Mouse (Mus musculus) embryo, embryonic 11 days (tissue): Measurements from ENCODE around the gene 2210011C24Rik.
"Not testable (repeated sequence)": the region's sequence is repeated elsewhere in the genome, so short reads cannot be mapped to it uniquely, and the experiment has no call there.

Experiments used
- DNase-seq: peaks from one replicate; pipeline ENCODE4 v3.0.0-alpha.2; 2015

The 2210011C24Rik gene

DNA sequence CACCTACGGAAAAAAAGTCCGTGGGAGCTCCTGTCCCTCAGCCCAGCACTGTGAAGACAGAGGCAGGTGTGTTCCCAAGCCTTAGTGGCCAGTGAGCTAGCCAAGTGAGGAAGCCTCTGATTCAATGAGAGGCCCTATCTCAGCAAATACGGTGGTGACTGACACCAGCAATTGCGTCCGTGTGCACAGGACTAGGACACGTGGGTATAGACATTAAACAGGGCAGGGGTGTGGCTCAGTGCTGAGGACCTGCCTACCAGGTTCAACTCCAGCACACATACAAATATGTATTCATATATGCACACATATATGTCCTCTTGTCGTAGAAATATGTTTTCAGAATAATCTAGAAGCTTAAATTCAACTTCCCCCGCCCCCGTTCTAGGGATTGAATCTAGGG lies 7.8 kb upstream of the 2210011C24Rik start:
- no peak for DNase-seq

DNA sequence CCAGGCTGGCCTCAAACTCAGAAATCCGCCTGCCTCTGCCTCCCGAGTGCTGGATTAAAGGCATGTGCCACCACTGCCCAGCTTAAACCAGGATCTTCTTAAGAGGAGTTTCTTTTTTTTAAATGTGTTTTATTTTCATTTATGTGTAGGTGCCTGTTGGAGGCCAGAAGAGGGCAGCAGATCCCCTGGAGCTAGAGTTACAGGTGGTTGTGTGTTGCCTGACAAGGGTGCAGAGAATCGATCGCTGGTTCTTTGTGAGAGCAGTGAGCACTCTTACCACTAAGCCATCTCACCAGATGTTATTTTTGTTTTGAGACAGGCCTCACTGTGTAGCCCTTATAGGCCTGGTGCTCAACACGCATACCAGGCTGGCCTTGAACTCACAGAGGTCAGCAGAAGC lies 3.9 kb upstream of the 2210011C24Rik start:
- no peak for DNase-seq

DNA sequence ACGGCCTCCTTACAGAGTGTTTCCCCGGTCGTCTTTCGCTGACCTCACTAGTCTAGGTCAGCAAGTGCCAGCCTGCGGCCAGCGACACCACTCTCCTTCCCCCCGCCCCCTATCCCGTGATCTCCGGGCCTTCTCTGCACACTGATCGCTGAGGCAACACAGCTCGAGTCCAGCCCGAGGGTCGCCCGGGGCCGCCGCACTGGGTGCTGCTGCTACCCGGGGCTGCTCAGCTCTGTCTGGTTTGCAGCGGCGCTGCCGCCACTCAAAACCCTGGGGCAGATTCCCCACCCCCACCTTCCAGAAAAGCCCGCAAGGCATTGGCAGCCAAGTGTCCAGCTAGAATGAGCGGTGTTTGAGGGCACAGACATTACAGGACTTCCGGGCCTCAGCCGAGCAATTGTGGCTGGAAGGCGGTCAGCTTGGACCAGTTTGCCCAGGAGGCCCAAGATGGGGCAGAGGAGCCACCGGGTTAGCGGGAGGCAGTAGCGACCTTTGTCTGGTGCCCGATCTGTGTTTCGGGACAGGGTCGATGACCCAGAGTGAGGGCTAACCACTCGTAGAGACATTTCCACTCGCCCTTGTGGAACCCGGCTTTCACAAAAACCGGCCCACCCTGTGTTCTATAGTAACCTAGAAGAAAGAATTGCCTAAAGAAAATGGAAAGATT lies 661 bp upstream of the 2210011C24Rik start:
- peak; percentile 55 for DNase-seq

DNA sequence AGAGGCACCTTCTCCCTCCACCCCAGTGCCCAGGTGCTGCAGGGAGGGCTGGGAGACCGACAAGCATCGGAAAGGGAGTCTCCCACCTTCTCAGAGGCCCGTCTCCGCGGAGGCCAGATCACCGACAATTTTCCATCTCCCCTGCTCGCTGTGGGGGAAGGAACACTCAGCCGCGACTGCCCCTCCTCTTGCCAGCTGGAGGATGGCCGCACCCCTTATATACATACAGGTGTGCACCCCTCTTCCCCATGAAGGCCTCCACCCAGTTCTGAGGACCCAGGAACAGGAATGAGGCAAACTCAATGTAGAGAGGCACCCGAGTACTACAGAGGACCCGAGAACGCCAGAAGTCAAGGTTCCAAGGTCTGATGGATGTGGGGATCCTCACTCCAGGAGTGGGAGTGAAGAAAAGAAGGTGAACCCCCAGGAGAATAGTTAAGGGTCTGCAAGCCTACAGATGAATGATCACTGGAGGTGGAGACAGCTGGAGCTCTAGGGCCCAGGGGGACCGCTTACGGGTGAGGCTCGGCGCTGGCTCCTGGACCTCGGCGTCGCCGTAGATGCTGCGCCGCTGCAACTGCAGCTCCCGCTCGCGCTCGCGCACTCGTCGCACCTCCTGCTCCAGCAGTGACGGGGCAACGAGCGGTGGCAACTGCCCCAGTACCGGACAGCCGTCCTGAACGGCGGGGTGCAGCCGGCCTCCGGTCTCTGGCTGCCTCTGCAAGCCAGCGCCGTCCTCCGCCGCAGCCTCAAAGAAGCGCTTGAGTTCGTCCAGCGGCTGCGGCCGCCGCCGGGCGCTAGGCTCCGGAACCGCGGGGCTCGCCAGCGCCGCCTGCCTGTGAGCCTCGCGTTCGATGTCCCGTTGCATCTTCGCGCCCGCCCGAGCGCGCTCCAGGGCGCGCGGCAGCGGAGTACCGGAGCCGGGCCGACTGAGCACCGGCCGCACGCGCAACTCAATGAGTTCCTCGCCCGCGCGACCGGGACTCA lies 1.1 kb downstream of the 2210011C24Rik start:
- DNase-seq, result peak; percentile 90

DNA sequence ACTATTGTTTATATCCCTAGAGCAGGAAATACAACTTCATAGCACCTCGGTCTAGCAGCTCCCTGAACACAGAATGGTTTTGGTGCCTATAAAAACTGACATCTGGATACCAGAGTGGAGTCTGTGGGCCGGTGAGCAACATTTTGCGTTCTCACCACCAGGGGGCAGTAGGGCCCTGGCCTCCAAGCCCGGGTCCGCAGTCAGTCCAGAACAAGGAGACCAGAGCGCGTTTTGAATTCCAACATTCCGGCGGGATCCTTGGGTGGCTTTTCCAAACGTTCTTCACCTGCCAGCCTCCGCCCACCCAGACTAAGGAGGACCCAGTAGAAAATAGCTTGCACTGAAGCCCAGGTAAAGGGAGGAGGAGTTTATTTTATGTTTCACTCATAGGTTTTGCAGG lies 2.1 kb downstream of the 2210011C24Rik start:
- DNase-seq, result peak; percentile 91

DNA sequence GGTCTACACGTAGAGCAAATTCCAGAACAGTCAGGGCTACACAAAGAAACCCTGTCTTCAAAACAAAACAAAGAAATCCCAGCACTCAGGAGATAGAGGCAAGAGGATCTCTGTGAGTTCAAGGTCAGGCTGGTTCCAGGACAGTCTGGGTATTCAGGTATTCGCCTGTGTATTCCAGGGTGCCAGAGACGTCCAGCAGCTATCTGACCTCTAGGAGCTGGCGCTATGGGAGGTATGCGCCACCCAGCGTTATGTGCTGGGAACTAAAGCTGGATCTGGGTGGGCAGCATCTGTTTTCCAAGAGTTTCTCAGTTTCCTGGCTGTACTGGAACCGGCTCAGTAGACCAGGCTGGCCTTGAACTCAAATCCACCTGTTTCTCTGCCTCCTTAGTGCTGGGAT lies 3.6 kb downstream of the 2210011C24Rik start:
- peak; percentile 57 for DNase-seq

DNA sequence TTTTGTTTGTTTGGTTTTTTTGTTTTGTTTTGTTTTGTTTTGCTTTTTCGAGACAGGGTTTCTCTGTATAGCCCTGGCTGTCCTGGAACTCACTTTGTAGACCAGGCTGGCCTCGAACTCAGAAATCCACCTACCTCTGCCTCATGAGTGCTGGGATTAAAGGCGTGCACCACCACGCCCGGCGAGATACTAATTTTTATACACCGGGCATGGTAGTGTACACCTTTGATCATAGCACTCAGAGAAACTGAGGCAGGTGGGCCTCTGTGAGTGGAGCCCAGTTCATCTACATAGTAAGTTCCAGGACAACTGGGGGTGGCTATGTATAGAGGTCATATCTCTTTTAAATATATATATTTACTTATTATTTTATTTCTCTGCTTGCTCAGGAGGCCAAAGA lies 6.5 kb downstream of the 2210011C24Rik start:
- DNase-seq, result not testable (repeated sequence)

DNA sequence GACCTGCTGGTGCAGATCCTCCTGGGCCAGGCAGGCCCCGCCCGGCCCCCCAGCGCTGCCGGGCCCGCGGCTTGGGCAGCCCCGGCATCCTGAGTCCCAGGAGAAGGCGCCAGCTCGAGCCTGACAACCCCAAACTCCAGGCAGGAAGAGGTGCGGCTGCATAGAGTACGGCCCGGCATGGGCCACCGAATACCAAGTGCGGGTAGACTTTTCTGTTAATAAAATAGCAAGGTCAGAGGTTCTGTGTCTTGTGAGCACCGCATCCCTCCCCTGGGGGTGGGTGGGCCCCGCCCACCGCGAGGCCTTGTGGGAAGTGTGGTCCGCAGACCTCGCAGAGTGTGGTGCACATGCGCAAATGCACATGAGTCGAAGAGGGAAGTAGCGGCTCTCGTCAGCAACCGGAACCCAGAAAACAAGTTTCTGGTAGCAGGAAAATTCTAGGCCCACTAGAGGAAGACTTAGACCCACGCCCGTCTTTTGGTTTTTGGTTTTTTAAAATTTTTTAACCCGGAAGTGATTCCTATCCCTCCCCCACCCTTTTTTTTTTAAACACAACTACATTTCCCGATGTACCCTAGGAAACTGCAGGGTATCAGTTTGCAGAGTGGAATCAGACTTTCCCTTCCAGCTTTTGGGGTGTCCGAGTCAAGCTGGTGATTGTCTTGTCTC lies 7.3 kb downstream of the 2210011C24Rik start:
- DNase-seq, result peak; percentile 97

DNA sequence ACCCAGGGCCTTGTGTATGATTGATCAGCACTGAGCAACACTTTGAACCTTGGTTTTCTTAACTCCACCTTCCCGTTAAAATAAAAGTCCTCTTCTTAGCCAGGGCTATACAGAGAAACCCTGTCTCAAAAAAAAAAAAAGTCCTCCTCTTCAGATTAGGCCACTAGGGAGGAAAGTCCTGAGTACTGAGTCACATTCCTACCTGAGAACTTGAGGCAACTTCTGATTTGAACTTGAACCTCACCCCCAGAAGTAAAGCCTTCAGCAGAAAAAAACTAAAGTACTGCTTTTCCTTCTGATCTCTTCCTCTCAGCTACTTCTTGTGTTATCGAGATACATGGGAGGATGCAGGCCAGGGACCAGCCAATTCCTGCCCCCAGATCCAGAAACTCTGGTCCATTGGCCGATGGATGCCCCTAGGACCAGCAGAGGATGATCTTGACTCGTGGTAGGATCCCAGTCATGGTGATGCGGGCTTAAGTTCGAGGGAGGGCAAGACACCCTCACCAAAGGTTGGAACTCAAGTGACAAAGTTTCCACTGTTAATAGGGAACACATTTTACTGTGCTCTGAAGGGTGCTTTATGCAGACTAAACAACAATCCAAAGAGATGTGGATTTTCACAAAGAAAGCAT lies 8.2 kb downstream of the 2210011C24Rik start:
- DNase-seq, result no peak

DNA sequence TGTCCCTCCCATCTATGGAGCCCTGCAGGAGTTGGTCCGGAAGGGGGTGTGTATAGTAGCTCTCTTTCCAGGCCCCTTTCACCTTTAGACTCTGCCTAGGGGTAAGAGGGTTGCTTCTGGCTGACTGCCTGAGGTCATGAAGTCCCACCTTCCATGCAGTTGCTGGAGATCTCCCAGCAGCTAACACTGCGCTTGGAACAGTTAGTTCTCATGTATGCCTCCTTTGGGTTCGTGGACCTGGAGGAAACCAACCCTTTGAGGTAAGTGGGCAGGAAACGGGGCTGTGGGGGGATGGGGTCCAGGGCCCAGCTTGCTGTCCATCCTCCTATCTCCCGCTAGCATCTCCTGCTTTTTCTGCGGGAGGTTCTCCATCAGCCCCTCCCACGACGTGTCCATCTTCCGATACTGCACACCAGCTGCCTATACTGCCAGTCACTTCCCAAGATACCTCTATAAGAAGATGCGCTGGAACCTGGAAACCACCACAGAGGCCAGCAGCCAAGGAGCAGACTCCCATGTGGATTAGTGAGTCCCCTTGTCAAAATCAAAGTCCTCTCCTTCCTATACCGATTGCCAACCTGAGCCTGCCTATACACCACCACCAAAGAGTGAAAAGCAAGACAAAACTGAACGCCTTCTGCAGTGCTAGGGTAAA lies 8.9 kb downstream of the 2210011C24Rik start:
- no peak for DNase-seq

DNA sequence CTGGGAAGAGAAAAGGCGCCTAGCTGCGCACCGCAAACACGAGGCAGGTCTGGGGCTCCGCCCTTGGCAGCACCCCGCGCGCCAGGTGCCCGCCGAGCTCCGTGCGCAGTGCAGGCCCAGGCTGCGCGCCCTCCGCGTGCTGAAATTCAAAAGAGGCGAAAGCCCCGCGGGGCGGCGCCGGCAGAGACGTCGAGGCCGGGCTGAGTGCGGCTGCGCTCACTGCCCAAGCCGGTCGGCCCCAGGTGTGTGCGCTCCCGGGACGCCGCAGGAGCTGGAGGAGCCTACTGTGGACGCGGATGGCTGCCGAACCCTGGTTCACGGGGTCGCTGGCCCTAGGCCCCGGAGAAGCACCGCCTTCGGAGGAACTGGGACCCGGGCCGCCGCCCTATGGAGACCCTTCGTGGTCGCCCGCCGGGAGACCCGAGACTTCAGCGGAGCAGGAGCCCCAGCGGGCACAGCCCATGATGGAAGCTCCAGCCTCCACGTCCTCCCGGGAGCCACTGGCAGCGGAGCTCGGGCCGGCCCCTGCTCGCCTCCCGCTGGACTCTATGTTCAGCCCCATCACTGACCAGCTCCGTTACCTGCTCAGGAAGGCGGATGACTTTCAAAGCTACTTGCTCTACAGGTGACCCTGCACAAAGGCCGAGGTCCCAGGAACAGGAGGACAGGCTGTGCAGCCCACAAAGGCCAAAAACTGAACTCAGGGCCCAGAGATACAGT lies 10.5 kb downstream of the 2210011C24Rik start, which contains the start of gene 1700067K01Rik:
Gene 1700067K01Rik (plus strand): TSS at position 222 of the 720 bp plus-strand sequence.
- DNase-seq, result no peak

DNA sequence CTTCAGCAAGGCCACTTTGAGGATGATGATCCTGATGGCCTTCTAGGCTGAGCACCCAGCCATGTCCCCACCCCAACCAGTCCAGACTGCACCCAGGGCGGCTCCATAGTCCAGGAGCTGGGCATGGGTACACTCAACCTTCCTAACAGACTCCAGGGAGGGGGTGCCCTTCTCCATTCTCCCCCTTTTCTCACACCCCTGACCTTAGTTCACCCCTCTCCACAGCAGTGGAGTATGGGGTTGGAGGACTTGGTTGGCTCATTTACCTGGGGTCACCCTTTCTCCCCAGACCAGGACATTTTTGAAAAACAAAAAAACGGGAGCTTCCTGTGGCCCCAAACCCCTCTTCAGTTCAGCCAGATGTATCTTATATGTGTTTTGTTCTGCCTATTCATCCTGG lies 12.1 kb downstream of the 2210011C24Rik start:
- no peak for DNase-seq

DNA sequence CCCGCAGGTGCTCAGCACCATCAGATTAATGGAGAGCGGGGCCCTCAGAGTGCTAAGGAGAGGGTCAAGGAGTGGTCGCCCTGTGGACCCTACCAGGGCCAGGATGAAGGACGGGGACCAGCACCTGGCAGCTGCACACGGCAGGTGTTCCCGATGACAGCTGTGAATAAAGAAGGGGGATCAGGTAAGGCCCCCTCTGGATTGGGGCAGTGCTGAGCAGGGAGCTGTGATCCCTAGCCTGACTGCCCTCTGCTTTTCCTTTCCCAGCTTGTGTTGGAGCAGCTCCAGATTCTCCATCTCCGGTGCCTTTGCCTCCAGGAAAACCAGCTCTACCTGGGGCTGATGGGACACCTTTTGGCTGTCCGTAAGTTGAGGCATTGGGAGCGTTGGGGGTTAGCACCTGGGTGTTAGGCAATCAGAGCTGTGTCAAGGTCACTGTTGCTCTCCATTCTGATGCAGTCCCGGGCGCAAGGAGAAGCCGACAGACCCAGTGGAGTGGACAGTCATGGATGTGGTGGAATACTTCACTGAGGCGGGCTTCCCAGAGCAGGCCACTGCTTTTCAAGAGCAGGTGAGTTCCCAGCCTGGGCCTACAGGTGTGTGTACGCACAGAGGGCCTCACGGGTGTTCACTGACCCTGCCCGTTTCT lies 12.8 kb downstream of the 2210011C24Rik start:
- no peak for DNase-seq

DNA sequence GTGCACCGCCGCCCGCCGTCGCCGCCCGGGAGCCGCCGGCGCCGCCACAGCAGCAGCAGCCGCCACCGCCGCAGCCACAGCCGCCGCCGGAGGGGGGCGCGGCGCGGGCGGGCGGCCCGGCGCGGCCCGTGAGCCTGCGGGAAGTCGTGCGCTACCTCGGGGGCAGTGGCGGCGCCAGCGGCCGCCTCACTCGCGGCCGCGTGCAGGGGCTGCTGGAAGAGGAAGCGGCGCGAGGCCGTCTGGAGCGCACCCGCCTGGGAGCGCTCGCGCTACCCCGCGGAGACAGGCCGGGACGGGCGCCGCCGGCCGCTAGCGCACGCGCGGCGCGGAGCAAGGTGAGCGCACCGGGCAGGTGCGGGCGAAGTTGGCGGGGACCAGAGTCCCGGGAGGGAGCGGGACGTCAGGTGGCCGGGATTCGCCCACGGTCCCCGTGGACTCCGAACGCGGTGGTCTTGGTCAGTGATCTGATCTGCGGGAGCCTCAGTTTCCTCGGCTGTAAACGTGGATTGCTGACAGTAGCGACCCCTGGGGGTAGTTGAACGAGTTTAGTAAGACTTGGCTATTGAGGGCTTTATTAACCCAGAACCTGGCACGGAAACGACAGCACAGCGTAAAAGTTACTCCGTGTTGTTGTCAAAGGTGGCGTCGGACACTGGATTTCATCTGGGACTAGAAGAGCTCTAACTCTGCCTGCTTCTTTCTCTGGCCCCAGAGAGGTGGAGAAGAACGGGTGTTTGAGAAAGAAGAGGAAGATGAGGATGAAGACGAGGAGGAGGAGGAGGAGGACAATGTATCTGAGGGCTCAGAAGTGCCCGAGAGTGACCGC lies 13.5 kb downstream of the 2210011C24Rik start:
- DNase-seq, result peak; percentile 85

DNA sequence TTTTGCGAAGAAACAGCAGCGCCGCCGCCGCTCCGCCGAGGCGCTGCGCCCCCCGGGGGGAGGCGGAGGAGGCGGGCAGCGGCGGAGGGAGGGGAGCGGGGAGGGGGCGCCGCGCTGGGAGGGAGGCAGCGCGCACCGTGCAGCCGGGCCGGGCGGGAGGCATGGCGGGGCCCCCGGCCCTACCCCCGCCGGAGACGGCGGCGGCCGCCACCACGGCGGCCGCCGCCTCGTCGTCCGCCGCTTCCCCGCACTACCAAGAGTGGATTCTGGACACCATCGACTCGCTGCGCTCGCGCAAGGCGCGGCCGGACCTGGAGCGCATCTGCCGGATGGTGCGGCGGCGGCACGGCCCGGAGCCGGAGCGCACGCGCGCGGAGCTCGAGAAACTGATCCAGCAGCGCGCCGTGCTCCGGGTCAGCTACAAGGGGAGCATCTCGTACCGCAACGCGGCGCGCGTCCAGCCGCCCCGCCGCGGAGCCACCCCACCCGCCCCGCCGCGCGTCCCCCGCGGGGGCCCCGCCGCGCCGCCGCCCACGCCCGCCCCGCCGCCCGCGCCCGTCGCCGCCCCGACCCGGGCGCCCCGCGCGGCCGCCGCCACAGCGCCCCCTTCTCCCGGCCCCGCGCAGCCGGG lies 14.3 kb downstream of the 2210011C24Rik start, which contains the start of gene Samd1:
Gene Samd1 (plus strand): TSS at position 162 of the 631 bp plus-strand sequence.
- peak; percentile 80 for DNase-seq

DNA sequence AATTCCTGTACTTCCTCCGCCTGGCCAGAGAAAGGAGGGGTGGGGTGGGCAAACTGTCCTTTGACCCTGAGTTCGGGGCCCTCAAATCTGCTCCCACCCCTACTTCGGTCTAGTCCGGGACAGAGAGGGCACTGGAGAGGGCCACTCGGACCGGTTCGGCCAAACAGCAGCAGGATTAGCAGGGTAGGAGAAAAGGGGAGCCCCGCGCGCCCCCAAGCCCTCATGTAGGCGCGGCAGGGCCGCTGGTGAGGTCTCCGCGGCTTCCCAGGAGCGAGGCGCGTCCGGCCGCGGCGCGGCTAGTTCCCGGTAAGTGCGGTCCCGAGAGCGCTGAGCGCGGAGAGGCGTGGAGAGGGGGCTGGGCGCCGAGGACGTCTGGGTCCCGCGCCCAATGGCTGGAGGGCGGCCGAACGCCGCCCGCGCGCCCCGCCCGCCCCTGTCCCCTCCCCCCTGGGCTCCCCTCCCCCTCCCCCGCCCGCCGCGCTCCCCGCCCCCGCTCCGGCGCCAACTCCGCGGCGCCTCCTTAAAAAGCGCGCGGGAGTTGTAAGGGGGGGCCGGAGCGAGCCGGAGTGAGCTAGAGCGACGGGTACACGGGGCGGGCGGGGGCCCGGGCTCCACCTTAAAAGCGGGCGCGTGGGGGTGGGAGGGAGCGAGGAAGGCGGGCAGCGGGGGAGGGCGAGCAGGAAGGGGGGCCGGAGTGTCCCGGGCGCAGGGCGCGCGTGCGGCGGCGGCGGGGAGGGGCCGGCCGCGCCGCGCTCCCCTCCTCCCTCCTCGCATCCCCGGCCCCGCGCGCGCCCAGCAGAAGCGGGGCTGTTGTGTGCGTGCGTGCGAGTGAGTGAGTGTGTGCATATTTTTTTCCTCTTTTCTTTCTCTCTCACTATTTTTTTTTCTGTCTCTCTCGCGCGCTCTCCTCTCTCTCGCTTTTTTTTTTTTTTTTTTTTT lies 15.1 kb downstream of the 2210011C24Rik start:
- DNase-seq, result peak; percentile 95

DNA sequence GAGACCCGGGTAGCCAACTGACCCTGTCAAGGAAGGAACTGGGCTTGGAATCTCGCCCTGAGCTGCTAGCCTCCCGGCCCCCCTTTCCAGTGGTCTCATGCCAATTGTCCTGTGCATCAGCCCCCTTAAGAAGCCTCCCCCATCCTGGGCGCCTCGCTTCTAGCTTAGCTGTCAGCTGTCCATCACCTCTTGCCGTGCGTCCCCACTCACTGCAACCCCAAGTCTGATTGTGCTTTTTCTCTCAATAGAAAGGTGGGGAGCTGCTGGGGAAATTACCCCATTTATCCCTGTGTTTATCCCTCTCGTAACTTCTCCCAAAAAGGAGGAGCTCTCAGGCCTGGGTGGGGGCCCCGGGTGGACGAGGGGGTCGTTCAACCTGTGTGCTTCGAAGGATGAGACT lies 16.0 kb downstream of the 2210011C24Rik start:
- DNase-seq, result no peak

DNA sequence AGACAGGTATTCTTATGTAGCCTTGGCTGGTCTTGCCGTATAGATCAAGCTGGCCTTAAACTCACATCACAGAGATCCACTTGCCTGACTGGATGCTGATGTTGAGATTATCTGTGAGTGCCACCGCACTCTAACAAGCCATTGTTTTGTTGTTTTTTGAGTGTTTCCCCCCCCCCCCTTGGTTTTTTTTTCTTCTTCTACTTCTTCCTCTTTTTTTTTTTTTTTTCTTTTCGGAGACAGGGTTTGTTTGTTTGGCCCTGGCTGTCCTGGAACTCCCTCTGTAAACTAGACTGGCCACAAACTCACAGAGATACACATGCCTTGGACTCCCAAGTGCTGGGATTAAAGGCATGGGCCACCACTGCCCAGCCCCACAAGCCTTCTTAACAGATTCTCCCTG lies 17.9 kb downstream of the 2210011C24Rik start:
- DNase-seq, result no peak
